Mouse (Mus musculus): Measurements from ENCODE around the gene Per1.

The Per1 gene

DNA sequence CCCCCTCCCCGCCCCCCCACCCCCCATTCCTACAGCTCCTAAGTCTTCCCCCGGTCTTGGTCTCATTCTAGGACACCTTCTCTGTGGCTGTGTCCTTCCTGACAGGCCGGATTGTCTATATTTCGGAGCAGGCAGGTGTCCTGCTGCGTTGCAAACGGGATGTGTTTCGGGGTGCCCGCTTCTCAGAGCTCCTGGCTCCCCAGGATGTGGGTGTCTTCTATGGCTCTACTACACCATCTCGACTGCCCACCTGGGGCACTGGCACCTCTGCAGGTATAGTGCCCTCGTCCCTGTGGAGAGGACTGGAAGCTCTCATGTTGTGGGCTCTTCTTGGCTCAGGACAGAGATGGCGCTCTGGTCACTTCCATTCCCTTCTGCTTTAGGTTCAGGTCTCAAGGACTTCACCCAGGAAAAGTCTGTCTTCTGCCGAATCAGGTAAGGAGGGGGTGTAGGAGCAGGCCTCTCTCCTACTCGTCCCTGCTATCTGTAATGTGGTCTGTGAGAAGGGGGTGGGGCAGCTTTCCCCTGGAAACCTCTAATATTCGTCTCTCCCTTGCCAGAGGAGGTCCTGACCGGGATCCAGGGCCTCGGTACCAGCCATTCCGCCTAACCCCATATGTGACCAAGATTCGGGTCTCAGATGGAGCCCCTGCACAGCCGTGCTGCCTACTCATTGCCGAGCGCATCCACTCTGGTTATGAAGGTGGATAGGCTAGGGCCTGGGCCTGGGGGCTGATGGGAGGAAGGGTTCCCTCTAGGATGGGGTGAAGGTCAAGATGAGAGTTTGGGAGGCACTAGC is 6.8 kb downstream of the Per1 start:
- no peak for DNase-seq

DNA sequence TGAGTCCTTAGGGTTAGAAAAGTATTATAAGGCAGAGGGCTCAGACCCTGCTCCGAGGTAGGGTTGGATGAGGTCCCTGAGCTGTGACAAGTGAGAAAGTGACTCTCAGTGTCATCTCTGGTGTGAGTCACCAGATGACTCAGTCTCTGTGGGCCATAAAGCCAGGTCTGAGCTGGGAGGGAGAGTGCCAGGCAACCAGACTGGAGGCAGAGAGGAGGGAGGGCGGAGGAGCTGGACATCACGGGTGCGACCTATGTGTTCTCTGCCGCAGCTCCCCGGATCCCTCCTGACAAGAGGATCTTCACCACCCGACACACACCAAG is 7.3 kb downstream of the Per1 start:
- DNase-seq = no peak

DNA sequence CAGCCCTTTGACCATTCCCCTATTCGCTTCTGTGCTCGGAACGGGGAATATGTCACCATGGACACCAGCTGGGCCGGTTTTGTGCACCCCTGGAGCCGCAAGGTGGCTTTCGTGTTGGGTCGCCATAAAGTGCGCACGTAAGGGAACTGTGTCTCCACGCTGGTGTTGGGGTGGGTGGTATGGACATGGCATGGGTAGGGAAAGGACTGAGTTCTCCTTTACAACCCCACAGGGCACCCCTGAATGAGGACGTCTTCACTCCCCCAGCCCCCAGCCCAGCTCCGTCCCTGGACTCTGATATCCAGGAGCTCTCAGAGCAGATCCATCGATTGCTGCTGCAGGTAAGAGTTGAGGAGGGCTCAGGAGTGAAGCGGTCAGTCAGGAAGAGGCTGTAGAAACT is 8.1 kb downstream of the Per1 start:
- DNase-seq = no peak

DNA sequence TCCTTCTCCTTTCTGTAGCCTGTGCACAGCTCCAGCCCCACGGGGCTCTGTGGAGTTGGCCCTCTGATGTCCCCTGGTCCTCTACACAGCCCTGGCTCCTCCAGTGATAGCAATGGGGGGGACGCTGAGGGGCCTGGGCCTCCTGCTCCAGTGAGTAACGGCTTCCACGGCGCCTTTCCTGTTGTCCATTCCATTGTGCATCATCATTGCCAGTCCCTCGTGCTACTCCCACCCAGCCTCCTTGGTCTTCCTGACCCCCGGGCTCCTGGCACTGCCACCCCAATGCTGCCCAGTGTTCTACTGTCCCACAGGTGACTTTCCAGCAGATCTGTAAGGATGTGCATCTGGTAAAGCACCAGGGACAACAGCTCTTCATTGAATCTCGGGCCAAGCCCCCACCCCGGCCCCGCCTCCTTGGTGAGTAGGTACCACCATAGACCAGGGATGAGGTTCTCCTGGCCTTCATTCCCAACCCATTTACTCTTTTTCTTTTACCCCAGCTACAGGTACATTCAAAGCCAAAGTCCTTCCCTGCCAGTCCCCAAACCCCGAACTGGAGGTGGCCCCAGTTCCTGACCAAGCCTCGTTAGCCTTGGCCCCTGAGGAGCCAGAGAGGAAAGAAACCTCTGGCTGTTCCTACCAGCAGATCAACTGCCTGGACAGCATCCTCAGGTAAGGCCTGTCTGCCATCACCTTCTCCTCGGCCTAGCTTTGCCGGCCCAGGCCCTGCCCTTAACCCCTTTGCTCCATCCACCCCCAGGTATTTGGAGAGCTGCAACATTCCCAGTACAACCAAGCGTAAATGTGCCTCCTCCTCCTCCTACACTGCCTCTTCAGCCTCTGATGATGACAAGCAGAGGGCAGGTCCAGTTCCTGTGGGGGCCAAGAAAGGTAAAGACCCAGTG is 8.8 kb downstream of the Per1 start:
- DNase-seq = no peak

DNA sequence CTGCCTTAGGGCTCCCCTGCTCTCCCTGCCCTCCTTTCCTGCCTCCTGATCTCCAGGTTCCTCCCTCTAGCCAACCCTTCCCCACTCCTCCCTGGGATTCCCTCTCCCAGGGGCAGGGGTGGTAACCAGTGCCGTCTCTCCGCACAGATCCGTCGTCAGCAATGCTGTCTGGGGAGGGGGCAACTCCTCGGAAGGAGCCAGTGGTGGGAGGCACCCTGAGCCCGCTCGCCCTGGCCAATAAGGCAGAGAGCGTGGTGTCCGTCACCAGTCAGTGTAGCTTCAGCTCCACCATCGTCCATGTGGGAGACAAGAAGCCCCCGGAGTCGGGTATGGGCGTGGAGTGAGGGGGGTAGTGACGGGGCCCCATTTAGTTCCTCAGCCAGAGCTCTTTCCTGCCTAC is 9.5 kb downstream of the Per1 start:
- DNase-seq = no peak

DNA sequence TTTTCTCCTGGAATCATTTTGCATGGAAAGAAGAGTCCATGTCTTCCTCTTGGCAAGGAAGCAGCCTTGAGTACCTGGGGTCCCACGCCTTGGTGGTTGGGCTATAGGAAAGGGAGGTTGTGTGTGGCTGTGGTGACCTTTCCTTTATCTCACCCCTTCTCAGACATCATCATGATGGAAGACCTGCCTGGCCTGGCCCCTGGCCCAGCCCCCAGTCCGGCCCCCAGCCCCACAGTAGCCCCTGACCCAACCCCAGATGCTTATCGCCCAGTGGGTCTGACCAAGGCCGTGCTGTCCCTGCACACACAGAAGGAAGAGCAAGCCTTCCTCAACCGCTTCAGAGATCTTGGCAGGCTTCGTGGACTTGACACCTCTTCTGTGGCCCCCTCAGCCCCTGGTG is 10.2 kb downstream of the Per1 start:
- no peak for DNase-seq

DNA sequence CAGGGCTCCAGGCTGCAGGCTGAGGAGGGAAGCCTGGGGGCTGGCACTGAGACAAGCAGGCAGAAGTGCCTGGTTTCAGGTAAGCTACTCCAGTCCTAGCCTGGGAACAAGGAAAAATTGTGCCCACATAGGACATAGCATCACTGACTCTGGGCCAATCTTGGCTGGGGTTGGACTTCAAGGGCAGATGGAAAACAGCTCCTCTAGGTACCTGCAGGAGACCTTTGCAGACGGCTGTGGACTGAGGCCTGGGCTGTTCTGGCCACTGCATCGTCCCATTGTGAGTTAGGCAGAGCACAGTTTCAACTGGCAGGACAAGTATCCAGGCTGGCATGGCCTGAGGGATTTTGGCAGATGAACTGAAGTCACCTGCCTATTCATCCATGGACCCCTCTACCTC is 10.8 kb downstream of the Per1 start:
- DNase-seq = no peak

DNA sequence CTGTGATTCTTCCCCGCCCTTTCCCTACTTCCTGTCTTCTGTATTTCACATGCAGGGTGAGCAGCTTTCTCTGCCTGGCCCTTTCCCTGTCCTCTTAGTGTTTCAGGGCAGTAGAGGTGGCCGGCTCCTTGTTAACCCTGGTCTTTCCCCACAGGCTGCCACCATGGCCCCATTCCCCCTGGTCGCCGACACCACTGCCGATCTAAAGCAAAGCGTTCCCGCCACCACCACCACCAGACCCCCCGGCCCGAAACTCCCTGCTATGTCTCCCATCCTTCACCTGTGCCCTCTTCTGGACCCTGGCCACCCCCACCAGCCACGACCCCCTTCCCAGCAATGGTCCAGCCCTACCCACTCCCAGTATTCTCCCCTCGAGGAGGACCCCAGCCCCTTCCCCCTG is 11.3 kb downstream of the Per1 start:
- no peak for DNase-seq

DNA sequence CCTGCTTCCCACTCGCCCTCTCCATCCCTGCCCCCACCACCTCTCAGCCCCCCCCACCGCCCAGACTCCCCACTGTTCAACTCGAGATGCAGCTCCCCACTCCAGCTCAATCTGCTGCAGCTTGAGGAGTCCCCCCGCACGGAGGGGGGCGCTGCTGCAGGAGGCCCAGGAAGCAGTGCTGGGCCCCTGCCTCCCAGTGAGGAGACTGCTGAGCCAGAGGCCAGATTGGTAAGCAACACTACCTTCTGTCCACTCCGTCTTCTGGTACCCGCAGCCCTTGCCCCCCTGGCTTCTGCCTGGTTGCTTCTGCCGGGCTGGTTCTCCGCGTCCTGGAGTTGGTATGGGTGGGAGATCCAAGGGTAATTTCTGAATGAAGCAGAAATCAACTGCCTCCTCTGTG is 11.8 kb downstream of the Per1 start:
- no peak for DNase-seq

DNA sequence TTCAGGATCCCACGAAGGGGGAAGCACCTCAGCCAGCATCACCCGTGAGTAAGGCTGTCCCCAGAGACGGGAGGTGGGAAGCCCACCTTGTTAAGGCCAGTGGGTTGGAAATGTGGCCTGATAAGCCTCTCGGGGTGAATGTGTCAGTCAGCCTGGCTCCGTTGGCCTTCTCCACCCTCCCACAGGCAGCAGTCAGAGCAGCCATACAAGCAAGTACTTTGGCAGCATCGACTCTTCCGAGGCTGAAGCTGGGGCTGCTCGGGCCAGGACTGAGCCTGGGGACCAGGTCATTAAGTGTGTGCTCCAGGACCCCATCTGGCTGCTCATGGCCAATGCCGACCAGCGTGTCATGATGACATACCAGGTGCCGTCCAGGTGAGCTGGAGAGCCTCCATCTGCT is 12.7 kb downstream of the Per1 start:
- no peak for DNase-seq

DNA sequence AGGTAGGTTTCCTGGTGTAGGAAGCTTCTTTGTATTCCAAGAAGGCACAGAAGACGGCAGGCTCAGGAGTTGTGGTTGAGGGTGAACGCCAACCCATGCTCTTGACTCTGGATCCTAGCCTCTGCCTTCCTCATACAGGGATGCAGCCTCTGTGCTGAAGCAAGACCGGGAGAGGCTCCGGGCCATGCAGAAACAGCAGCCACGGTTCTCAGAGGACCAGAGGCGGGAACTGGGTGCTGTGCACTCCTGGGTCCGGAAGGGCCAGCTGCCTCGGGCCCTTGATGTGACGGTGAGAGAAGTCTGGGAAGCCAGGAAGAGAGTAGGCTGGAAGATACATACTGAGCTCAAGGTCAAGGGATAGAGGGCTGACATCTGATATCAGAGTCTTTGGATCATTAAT is 13.2 kb downstream of the Per1 start:
- no peak for DNase-seq

DNA sequence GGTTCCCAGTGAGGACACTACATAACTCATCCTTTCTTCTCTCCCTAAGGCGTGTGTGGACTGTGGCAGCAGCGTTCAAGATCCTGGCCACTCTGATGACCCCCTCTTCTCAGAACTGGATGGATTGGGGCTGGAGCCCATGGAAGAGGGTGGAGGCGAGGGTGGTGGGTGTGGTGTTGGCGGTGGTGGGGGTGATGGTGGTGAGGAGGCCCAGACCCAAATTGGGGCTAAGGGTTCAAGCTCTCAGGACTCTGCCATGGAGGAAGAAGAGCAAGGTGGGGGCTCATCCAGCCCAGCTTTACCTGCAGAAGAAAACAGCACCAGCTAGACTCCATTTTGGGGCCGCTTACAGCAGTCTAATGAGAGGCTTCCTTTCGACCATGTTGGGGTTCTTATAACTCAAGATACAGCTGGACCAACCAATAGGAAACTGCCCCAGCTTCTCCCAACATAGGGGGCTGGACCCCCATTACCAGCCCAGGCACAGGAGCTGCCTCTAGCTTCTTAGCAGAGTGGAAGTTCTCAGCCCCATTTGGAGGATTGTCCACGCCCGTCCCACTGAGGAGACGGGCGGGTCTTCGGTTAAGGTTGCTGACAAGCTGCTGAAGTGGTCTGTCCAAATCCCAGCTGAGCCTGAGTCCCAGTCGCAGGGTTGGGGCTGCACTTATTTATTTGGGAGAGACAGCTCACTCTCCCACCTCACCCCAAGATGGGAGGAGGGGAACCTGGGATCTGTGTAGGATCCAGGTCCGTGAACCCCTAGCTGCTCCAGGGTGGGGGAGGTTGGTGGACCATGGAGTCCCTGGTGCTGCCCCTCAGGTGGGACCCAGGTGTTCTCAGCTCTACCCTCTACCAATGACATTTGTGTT is 14.2 kb downstream of the Per1 start:
- no peak for DNase-seq

DNA sequence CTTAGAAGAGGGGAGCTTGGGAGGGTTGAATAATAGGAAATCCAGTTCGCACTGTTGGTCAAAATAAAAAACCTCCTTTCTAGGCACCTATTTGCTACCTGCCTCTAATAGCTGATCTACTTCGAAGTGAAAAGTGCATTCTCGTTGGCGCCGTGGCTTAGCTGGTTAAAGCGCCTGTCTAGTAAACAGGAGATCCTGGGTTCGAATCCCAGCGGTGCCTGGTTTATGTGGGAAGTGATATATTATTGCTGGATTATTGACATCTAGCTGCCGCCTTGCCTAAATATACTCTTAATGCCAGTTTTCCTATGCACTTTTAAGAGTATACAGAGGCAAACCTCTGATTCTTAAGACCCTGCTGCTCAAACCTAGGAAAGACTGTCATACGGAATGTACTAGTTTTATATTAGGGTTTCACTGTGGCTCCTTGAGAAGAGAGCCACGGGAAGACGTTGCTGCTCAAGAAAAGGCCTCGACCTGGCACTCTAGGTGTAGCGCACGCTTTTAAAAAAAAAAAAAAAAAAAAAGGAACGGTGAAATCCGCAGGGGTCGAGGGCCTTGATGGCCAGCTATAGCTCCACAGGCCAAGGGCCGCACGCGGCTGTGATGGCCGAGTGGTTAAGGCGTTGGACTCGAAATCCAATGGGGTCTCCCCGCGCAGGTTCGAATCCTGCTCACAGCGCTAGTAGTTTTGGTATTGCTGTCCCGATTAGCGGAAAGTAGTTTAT is 15.5 kb downstream of the Per1 start:
- DNase-seq = peak; percentile 94

DNA sequence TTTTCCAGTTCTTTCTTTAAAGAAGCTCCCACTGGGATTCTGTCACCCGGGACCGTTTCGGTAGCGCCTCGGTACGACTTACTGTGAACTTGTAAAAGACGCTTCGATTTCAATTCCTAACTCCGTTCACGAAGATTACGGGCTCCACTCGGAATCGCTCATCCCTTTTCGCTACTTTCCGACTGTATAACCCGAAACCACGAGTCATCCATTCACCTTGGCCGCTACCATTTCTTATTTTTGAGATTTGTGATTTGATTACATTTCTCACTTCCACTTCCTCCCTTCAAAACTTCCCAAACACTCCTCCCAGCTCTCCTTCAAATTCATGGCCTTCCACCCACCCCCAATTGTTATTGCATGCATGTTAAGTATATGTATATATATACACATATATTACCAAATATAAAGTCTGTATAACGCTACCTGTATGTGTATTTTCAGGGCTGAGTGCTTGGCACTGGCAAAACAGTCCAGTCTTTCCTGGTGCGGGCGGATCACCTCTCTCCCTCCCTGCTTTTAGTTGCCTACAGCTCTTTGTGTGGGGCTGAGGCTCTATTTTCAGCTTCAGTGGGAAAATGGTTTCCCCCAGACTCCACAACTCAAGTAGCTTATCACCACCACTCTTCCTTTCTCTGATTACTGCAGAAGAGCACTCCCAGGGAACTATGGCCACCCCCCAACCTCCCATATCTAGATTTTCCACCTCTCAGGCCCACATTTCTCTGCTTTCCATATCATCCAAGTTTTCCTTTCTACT is 16.2 kb downstream of the Per1 start:
- no peak for DNase-seq

DNA sequence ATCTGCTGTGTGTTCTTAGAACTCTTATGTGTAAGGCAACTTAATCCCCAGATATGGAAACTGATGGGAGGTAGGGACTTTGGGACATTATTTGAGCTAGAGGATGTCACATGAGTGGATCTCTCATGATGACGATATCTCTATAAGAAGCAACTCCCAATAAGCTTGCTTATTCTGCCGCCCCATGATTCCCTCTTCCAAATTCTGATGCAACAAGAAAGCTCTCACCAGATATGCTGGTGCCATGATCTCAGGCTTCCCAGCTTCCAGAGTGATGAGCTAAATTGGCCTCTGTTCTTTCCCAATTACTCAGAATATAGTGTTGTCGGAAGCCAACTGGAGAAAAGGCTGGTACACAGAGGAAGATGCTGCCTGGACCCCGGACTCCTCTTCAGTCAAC is 16.8 kb downstream of the Per1 start:
- DNase-seq = no peak

DNA sequence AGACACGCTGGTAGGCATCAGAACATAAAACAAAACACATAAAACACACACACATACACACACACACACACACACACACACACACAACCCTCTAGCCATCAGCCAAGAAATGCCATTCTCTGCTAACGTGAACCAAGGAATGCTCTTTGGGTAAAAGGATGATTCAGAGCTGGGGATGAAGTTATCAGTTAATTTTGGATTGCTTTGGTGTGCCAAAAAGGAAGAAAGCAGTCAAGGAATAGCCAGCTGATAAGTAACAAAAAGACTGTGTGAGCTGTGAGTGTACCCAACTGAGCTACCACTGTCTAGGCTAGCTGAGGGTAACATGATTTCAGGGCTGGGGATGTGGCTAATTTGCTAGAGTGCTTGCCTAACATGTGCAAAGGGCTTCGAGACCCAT is 19.0 kb downstream of the Per1 start:
- DNase-seq = no peak

DNA sequence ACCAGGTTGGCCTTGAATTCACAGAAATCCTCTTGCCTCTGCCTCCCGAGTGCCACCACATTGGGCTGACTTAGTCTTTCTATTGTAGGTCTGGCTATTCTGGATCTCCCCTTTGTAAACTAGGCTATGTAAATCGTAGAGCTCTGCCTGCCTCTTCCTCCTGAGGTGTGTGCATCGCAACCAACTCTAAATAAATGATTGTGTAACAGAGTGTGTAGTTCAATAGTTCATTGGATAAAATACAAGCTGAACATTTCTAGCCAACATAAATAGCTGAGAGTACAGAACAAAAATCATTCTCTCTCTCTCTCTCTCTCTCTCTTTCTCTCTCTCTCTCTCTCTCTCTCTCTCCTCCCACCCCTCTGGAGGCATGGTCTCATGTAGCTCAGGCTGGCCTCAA is 19.6 kb downstream of the Per1 start:
- DNase-seq = no peak

DNA sequence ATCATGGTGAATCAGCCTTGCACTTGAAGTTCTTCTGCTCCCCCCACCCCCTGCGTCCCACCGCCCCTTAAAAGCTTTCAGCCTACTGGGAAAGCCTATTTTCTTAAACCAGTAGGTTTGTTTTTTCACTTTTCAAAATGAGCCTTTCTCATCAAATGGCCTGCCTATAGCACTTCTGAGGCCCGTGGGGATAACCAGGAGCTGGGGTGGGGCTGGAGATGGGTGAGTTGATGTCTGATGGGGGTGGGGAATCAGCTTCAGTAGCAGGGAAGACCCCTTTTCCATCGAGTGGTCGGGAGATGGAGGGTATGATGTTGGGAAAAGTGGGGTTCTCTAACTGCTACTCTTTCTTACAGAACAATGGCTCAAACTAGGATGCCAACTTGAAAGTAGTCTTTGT is 21.8 kb downstream of the Per1 start:
- DNase-seq = no peak

DNA sequence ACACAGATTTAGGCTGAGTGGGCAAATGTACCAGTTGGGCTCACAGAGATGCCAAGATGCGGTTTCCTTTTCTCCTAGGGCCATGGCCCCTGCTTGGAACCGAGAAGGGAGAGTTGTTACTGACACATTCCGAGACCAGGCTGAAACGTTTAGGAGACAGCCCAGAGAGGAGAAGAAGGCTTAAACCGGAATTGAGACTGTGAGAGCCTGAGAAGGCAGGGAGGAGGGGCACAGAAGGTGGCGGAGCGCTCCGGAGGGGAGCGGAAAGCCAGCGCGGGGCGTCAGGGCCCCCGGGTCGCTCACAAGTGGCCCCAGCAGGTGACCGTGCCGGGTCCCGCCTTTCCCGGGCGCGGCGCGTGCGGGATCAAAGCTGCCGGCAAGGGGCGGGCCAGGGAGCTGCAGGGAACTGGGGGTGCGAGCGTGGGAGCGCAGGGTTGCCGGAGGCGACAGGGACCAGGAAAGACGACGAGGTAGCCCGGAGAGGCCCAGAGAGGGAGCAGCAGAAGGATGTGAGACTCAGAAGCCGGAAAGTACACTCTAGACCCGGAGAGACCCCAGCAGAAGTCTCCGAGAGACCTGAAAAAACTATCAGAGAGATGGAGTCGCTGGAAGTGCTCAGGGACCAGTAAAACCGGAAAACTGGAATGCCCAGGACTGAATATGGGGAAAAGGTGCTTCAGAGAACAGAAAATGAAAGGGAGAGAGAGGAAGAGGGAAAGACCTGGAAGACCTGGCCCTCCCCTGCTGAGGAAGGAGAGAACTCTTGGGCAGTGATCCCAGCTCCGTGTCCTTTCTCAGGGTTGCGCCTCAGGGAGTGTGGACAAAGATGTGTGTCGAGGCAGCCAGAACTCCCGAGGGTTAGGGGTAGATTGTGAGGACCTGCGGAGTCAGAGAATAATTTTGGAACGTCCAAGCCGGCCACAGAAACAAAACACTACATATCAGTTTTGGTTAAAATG is 23.0 kb downstream of the Per1 start:
- DNase-seq = peak; percentile 76

DNA sequence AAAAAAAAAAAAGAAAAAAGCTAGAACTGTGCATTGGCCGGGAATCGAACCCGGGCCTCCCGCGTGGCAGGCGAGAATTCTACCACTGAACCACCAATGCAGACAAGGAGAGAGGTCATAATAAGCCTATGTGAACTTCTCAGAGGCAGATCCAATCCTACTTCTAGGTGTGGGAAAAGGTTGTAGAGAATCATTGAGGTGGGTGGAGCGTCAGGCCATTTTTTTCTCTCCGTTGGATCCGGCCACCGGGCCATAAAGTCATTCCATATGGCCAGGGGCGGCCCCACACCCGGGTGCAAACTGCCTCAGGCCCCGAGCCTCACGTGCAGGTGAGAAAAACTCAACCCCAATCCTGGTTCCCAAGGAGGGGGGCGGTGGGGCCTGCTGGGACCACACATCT is 23.7 kb downstream of the Per1 start:
- peak; percentile 90 for DNase-seq

Data from kidney, adult 18-20 months (tissue).